Mouse (Mus musculus): ENCODE measurements at regions not wholly inside any gene's neighbourhood (a gene's known extent, or its start where the extent isn't known, plus 50 kb on each side); places are given as distances from the start of the nearest gene placed in this dataset.

- no peak overlapping the region for H3K4me3 ChIP-seq
- H3K4me1 ChIP-seq: no peaks in the 10 kb centered on the region
- H3K27ac ChIP-seq: no peak overlapping the region
- H3K36me3 ChIP-seq: no peaks in the 10 kb centered on the region
- WGBS: 82% methylated on average over 3 of the region's 3 CpGs
- H3K9me3 ChIP-seq: no peaks in the 10 kb centered on the region
- no peak for DNase-seq (ENCODE audit: low spot score)
- H3K27me3 ChIP-seq (ENCODE audit: insufficient read depth, poor library complexity, severe bottlenecking): no peaks in the 10 kb centered on the region
Observed at GRCm38 (mm10) chr13:39329794-39330193, 369.1 kb upstream of the Slc35b3 start.

GRCm38 (mm10) chr13:39326176-39326575 is 365.5 kb upstream of the Slc35b3 start:
- Histone ChIP-seq H3K9me3 (no peaks in the 10 kb centered on the region), H3K27me3 (ENCODE audit: insufficient read depth, poor library complexity, severe bottlenecking) (no peaks in the 10 kb centered on the region), H3K4me1 (no peaks in the 10 kb centered on the region), H3K36me3 (no peaks in the 10 kb centered on the region), H3K4me3 (no peak overlapping the region), H3K27ac (no peak overlapping the region)
- WGBS: 69% methylated on average over 8 of the region's 8 CpGs
- DNase-seq (ENCODE audit: low spot score): no peak

GRCm38 (mm10) chr13:39321111-39321510 is 360.4 kb upstream of the Slc35b3 start:
- DNase-seq (ENCODE audit: low spot score): no peak
- 86% methylated on average over 3 of the region's 3 CpGs for WGBS

GRCm38 (mm10) chr13:39309758-39310157 is 349.1 kb upstream of the Slc35b3 start:
- Histone ChIP-seq H3K36me3 (no peaks in the 10 kb centered on the region), H3K27me3 (ENCODE audit: insufficient read depth, poor library complexity, severe bottlenecking) (no peaks in the 10 kb centered on the region), H3K27ac (no peak overlapping the region), H3K4me1 (no peaks in the 10 kb centered on the region), H3K4me3 (no peak overlapping the region), H3K9me3 (no peaks in the 10 kb centered on the region)
- 92% methylated on average over 5 of the region's 5 CpGs for WGBS
- no peak for DNase-seq (ENCODE audit: low spot score)

More at GRCm38 (mm10) chr13:39321111-39321510, 360.4 kb upstream of the Slc35b3 start:
- H3K9me3 ChIP-seq: no peaks in the 10 kb centered on the region
- no peak overlapping the region for H3K27ac ChIP-seq
- no peak overlapping the region for H3K4me3 ChIP-seq
- H3K36me3 ChIP-seq: no peaks in the 10 kb centered on the region
- H3K4me1 ChIP-seq: no peaks in the 10 kb centered on the region
- no peaks in the 10 kb centered on the region for H3K27me3 ChIP-seq (ENCODE audit: insufficient read depth, poor library complexity, severe bottlenecking)

GRCm38 (mm10) chr13:39307845-39308244 is 347.2 kb upstream of the Slc35b3 start:
- Histone ChIP-seq H3K4me1 (no peaks in the 10 kb centered on the region), H3K36me3 (no peaks in the 10 kb centered on the region), H3K9me3 (no peaks in the 10 kb centered on the region), H3K27me3 (ENCODE audit: insufficient read depth, poor library complexity, severe bottlenecking) (no peaks in the 10 kb centered on the region), H3K27ac (no peak overlapping the region), H3K4me3 (no peak overlapping the region)
- WGBS: 90% methylated on average over 9 of the region's 9 CpGs
- DNase-seq (ENCODE audit: low spot score): no peak

- Histone ChIP-seq H3K27ac (no peak overlapping the region), H3K4me3 (no peak overlapping the region), H3K27me3 (ENCODE audit: insufficient read depth, poor library complexity, severe bottlenecking) (no peaks in the 10 kb centered on the region), H3K9me3 (no peaks in the 10 kb centered on the region), H3K4me1 (no peaks in the 10 kb centered on the region), H3K36me3 (no peaks in the 10 kb centered on the region)
- 73% methylated on average over 3 of the region's 3 CpGs for WGBS
- no peak for DNase-seq (ENCODE audit: low spot score)
Observed at GRCm38 (mm10) chr13:39306851-39307250, 346.2 kb upstream of the Slc35b3 start.

GRCm38 (mm10) chr13:39297129-39297528 is 336.5 kb upstream of the Slc35b3 start:
- H3K27me3 ChIP-seq (ENCODE audit: insufficient read depth, poor library complexity, severe bottlenecking): no peaks in the 10 kb centered on the region
- WGBS: 70% methylated on average over 6 of the region's 6 CpGs

GRCm38 (mm10) chr13:39290216-39290960 is 329.7 kb upstream of the Slc35b3 start:
- no peaks in the 10 kb centered on the region for H3K9me3 ChIP-seq
- H3K27me3 ChIP-seq (ENCODE audit: insufficient read depth, poor library complexity, severe bottlenecking): no peaks in the 10 kb centered on the region
- no peak for DNase-seq (ENCODE audit: low spot score)
- H3K27ac ChIP-seq: no peak overlapping the region
- H3K4me3 ChIP-seq: no peak overlapping the region
- no peaks in the 10 kb centered on the region for H3K36me3 ChIP-seq
- H3K4me1 ChIP-seq: no peaks in the 10 kb centered on the region
- WGBS: 75% methylated on average over 5 of the region's 6 CpGs

More at GRCm38 (mm10) chr13:39297129-39297528, 336.5 kb upstream of the Slc35b3 start:
- Histone ChIP-seq H3K9me3 (no peaks in the 10 kb centered on the region), H3K4me3 (no peak overlapping the region), H3K27ac (no peak overlapping the region), H3K36me3 (no peaks in the 10 kb centered on the region), H3K4me1 (no peaks in the 10 kb centered on the region)
- DNase-seq (ENCODE audit: low spot score): no peak

GRCm38 (mm10) chr13:39282272-39282671 is 321.6 kb upstream of the Slc35b3 start:
- no peaks in the 10 kb centered on the region for H3K27me3 ChIP-seq (ENCODE audit: insufficient read depth, poor library complexity, severe bottlenecking)
- DNase-seq (ENCODE audit: low spot score): no peak
- no peaks in the 10 kb centered on the region for H3K36me3 ChIP-seq
- WGBS: 86% methylated on average over 2 of the region's 2 CpGs
- H3K9me3 ChIP-seq: no peaks in the 10 kb centered on the region
- H3K27ac ChIP-seq: no peak overlapping the region
- no peak overlapping the region for H3K4me3 ChIP-seq
- no peaks in the 10 kb centered on the region for H3K4me1 ChIP-seq

GRCm38 (mm10) chr13:39278101-39278500 is 317.4 kb upstream of the Slc35b3 start:
- no peaks in the 10 kb centered on the region for H3K27me3 ChIP-seq (ENCODE audit: insufficient read depth, poor library complexity, severe bottlenecking)

GRCm38 (mm10) chr13:39266024-39266423 is 305.3 kb upstream of the Slc35b3 start:
- Histone ChIP-seq H3K27me3 (ENCODE audit: insufficient read depth, poor library complexity, severe bottlenecking) (no peaks in the 10 kb centered on the region), H3K4me1 (no peaks in the 10 kb centered on the region), H3K36me3 (no peaks in the 10 kb centered on the region), H3K4me3 (no peak overlapping the region), H3K27ac (no peak overlapping the region), H3K9me3 (no peaks in the 10 kb centered on the region)
- DNase-seq (ENCODE audit: low spot score): no peak
- WGBS: 69% methylated on average over 5 of the region's 5 CpGs

More at GRCm38 (mm10) chr13:39278101-39278500, 317.4 kb upstream of the Slc35b3 start:
- Histone ChIP-seq H3K9me3 (no peaks in the 10 kb centered on the region), H3K4me3 (no peak overlapping the region), H3K36me3 (no peaks in the 10 kb centered on the region), H3K27ac (no peak overlapping the region), H3K4me1 (no peaks in the 10 kb centered on the region)
- no peak for DNase-seq (ENCODE audit: low spot score)
- 79% methylated on average over 1 of the region's 1 CpGs for WGBS

GRCm38 (mm10) chr13:39256708-39257107 is 296.0 kb upstream of the Slc35b3 start:
- WGBS: 39% methylated on average over 3 of the region's 3 CpGs

GRCm38 (mm10) chr13:39255338-39255737 is 294.7 kb upstream of the Slc35b3 start:
- Histone ChIP-seq H3K36me3 (no peaks in the 10 kb centered on the region), H3K4me3 (no peak overlapping the region), H3K9me3 (no peaks in the 10 kb centered on the region), H3K27me3 (ENCODE audit: insufficient read depth, poor library complexity, severe bottlenecking) (no peaks in the 10 kb centered on the region), H3K4me1 (no peaks in the 10 kb centered on the region), H3K27ac (no peak overlapping the region)
- DNase-seq (ENCODE audit: low spot score): no peak
- WGBS: 76% methylated on average over 3 of the region's 3 CpGs

More at GRCm38 (mm10) chr13:39256708-39257107, 296.0 kb upstream of the Slc35b3 start:
- H3K4me3 ChIP-seq: no peak overlapping the region
- H3K27me3 ChIP-seq (ENCODE audit: insufficient read depth, poor library complexity, severe bottlenecking): no peaks in the 10 kb centered on the region
- no peaks in the 10 kb centered on the region for H3K36me3 ChIP-seq
- H3K4me1 ChIP-seq: no peaks in the 10 kb centered on the region
- H3K9me3 ChIP-seq: no peaks in the 10 kb centered on the region
- no peak overlapping the region for H3K27ac ChIP-seq
- peak; percentile 75 for DNase-seq (ENCODE audit: low spot score)

GRCm38 (mm10) chr13:39252591-39252990 is 291.9 kb upstream of the Slc35b3 start:
- H3K9me3 ChIP-seq: no peaks in the 10 kb centered on the region
- no peak for DNase-seq (ENCODE audit: low spot score)
- no peaks in the 10 kb centered on the region for H3K36me3 ChIP-seq
- WGBS: 89% methylated on average over 3 of the region's 3 CpGs
- H3K4me1 ChIP-seq: no peaks in the 10 kb centered on the region
- no peaks in the 10 kb centered on the region for H3K27me3 ChIP-seq (ENCODE audit: insufficient read depth, poor library complexity, severe bottlenecking)
- H3K4me3 ChIP-seq: no peak overlapping the region
- H3K27ac ChIP-seq: no peak overlapping the region

All from heart, embryonic 10.5 days (tissue).